Mouse (Mus musculus): ENCODE results near the gene Lrrc28.
A peak's percentile ranks its signal among the peaks of the same experiment; 100 is the strongest.

The Lrrc28 gene

DNA sequence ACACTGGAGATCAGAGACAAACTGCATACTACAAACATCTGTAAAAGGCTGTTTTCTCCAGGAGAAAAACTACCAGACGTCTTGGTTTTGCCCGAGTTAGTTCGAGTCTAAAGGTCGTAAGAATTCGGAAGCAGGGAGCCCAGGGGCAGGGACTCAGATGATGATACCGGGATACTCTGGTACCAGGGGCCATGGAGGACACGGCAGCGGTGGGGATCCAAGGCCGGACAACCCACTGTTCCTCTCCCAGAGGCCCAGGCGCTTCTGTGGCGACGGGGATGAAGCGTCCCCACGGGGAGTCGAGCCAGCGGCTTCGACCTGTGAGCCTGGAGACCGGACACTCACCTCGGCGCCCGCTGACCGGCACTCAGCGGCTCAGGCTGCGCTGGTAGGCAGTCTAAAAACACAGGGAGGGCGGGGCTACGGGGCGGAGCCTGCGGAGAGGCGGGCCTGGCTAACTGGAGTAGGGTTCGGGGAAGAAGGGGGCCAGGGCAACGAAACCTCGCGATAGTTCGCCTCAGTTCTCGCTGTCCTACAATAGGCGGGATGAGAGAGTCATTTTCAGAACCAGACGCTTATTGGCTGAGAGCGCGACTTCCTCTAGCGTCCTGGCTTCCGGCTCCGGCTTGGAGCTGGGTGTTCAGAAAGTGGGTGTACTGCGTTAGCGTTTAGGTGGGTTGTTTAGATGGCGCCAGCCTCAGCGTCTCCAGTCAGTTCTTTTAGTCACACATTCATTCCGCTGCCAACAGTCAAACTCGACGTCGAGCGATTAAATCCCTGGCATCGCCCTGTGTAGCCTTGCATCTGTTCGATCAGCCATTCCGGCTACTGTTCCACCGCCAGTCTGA lies at the start of gene Lrrc28:
Gene Lrrc28 (minus strand): TSS at position 436 of the 848 bp plus-strand sequence.
- peak; percentile 99 for DNase-seq

DNA sequence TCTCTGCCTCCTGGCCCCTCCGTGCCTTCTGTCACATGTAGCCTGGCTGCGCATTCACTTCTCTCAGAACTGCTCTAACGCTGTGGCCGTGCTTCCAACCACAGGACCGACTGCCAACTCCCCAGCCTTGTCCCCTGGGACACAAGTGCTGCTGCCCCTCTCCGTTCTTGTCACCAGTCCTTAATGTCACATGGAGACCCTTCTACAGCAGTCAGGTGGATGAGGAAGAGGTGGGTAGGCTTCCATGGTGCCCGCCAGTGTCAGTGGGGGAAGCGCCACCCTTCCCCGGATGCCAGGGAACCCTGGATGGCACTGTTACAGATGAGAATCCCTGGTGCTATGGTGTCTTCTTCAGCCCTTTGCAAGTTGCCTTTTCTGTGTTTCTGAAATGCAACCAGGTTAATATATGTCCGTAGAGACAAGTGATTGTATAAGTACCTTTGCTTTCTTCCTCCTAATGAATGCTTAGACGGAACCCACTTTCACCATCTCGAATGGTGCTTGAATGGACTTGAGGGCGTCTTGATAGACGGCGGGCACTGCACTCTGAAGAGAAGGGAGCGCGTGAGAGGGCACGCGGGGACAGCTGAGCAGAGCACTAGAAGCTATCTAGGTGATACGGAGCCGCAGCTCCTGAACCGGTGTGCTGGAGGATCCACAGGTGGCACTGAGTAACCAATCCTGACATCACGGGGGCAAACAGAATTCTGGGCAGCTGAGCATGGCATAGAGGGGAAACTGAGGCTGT lies 47.9 kb upstream of the Lrrc28 start:
- no peak for DNase-seq

DNA sequence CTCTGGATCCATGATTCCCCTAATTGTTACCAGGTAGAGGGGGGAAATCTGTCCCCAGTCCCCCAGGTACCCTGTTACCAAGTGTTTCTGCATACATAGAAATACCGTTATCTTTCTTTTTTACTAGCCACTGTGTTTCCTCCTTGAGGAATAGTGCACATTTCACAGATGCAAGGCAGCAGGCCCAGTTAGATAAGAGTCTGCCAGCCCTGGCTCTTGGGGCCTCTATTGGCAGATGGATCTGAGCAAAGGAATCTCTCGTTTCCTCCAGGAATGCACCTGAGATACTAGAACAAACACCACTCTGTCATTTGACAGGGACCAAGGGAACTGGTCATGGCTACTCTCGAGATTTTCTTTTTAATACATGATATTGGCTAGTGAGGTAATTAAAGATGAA lies 47.1 kb upstream of the Lrrc28 start:
- DNase-seq, result no peak

DNA sequence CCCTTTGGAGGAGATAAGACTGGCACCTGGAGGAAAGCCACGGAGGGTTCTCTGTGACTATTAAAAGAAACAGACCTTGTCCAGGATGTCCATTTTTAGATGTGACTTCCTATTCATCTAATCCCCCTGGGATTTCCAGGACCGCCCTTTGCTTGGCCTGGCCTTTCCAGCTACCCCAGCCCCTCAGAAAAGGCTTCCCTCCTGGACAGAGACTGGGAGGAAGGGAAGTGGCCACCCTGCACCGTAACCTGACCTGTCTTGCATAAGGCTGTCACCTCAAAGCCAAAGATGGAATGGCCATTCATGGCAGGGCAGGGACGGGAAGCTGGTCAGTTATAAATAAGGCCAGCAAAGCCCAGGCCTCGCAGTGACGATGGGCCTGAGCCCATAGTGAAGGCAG lies 46.0 kb upstream of the Lrrc28 start:
- peak; percentile 57 for DNase-seq

DNA sequence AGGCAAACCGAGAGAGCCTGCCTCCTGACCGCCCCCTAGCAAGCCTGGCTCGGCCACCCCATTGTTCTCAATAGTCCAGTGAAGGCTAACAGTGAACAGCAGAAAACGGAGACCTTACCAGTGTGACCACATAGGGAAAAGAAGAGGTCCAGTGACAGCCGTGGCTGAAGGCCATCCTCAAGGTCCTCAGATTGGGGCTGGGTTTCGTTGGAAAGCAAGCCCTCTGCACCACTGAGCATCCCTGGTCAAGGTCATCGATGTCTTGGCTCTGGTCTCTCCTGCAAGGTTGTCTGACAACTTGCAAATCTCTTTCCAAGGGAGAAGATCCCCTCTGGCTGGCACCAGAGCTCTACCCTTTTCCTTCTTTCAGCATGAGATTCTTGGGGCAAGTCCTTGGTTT lies 44.7 kb upstream of the Lrrc28 start:
- no peak for DNase-seq

DNA sequence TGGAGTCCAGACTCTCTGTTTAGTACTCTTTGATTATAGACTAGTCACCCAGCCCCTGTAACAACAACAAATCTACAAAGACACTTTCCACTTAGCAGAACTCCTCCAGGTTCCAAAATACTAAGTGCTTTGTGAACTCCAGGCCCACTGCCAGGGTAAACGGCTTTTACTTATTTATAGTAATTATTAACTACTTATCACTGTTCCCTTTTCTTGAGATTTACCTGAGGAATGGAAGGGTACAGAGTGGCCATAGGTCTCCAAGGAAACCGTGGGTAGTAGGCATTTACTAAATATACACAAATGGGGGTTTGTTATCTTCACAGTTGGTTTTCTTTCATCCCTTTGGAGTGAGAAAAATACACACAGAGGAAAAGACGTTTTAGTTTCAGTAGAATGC lies 43.2 kb upstream of the Lrrc28 start:
- peak; percentile 44 for DNase-seq

DNA sequence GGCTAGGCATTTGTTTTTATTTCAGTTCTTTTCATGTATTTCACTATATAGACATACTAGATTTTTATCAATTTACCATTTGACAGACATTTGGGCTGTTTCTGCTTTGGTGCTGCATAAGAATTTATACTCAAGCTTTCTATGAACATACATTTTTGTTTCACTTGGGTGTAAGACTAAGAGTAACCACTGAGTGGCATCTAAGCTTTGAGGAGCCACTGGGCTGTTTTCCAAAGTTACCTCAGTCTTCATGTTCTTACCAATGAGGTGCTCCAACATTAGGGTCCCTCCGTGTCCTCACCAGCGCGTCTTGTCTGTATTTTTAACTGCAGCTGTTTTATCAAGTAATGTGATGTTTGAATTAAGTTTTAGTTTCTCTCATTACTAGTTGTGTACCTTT lies 41.5 kb upstream of the Lrrc28 start:
- no peak for DNase-seq

DNA sequence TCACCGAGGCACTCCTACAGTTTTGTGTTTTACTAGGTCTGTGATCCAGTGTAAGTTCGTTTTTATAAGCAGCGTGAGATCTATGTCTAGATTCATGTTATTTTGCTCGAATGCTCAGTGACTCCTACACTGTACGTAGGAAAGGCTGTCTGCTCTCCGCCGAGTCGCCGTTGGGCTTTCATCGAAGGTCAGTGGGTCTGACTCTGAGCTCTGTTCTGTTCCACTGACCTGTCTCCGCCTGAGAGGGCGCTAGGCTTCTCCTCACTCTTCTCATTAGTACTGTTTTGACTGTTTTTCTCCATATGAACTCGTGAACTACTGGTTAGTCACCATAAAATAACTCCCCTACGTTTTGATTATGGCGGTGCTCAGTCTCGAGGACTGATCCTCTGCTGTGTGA lies 37.9 kb upstream of the Lrrc28 start:
- no peak for DNase-seq

DNA sequence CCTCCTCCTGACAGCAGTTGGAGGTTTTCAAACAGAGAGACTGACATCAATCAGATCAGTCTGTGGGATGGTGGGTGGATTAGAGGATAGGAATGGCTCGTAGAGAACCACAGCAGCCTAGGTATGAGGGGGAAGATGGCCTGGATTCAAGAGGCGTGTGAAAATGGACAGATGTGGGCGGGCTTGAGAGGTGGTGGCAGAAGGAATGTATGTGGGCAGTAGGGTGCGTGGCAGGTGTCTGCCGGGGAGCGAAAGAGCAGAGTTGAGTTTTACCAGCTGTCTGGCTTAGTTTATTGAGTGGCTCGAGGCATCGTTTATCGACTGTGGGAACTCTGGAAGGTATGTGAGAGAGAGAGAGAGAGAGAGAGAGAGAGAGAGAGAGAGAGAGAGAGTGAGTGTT lies 36.0 kb upstream of the Lrrc28 start:
- no peak for DNase-seq

DNA sequence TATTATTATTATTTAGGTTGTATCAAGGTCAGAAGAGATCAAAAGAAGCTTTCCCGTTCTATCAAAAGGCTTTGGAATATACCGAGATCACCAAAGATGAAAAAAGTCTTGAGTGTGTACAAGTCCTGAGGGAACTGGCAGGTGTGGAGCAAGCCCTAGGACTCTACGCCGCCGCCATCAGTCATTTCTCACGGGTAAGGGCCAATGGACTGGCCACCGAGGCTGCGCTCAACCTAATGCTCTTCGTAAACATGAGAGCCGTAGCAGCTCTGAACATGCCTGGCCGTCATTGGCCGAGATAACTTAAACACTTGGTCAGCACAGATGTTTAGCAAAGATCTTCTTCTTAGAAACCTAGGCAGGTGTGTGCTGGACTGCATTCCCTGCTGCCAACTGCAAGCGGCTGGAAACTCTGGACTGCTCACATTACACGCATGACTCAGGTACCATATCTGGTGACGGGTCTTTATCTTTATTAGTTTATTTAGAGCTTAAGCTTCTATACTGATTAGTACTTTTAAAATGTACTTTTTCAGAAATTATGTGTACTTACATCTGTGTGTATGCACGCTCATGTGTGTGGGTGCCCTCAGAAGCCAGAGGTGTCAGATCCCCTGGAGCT lies 33.9 kb upstream of the Lrrc28 start:
- no peak for DNase-seq

DNA sequence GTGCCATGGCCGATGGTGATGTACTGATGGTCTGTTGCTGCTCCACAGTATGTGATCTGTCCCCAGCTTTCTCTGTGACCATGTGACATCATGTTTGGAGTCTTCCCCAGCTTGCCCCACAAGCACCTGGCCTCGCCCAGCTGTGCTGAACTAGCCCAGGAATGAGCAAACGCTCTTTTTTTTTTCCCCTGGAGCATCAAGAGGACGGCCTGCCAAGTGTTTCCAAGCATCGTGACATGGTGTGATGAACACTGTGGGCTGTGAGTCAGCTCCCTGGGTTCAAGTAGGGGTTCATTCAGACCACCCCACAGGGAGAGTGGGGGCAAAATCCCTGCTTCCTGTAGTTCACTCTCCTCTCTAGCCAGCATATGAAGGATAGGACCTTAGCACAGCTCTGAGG lies 28.6 kb upstream of the Lrrc28 start:
- no peak for DNase-seq

DNA sequence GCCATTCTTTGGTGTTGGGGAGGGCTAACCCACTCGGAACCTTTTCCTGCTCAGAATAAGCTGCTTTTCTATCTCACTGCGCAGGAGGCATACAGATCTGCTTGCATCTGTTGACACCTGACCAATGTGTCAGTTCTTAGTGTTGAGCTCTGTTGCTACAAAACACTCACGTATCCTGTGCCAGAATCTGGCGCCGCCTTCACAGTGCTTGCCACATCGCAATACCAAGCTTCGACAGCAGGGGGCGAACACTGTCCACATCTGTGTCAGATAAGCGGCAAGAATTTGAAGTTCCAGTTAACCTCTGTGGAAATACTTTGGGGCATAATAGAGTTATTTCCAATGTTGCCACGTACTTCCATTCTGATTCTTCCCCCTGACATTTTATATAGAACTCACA lies 27.6 kb upstream of the Lrrc28 start:
- DNase-seq, result peak; percentile 85

DNA sequence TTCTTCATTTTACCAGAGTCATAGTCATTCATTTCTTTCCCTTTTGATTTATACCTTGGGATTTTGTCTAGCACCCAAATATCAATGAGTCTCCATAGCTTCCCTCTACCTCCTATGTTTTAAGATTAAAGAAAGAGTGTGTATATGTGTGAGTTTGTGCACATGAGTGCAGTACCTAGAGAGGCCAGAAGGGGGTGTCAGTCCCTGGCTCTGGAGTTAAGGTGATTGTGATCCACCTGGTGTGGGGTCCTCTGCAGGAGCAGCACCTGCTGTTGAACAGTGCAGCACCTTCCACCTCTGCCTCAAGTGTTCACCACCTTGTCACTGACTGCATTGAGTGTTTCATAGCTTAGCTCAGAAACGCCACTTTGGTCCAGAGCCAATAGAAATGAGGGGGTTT lies 25.9 kb upstream of the Lrrc28 start:
- DNase-seq, result no peak

DNA sequence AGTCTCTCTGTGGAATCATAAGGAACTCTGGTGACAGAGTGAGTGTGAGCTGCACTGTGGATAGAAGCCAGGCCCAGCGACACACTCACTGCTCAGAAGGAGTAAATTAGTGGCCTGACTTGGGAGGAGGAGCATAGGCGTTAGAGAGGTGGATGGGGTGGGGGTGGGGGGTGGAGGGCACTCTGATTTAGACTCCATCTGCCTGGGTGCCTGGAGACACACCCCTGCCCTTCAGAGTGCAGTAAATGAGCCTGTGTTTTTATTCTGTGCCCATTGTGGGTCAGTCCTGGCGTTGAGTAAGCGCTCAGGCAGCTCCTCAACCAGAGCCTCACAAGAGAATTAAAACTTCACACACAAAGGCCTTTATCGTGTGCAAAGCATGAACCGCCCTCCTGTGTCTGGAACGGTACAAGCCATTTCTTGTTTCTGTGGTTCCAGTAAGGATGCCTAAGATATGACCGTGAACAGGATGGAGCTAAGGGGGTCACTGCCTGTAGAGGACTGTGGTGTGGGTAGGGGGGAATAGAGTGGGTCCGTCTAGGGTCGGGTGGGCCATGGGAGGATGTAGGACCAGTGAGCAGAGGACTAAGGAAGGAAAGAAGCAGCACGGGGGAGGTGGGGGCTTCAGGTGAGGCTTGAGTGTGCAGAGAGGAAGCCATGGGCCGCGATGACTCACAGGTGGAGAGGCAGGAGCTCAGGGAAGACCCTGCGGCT lies 19.1 kb upstream of the Lrrc28 start:
- DNase-seq, result no peak

DNA sequence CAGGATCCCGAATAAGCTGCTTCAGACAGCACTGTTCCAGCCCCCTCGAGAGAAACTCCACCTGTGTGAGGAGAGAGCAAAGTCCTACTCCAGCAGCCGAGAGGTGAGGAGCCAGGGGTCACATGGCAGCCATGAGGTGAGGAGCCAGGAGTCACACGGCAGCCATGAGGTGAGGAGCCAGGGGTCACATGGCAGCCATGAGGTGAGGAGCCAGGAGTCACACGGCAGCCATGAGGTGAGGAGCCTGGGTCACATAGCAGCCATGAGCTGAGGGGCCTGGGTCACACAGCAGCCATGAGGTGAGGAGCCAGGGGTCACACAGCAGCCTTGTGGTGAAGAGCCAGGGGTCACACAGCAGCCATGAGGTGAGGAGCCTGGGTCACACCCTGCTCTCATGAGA lies 17.4 kb upstream of the Lrrc28 start:
- peak; percentile 73 for DNase-seq

DNA sequence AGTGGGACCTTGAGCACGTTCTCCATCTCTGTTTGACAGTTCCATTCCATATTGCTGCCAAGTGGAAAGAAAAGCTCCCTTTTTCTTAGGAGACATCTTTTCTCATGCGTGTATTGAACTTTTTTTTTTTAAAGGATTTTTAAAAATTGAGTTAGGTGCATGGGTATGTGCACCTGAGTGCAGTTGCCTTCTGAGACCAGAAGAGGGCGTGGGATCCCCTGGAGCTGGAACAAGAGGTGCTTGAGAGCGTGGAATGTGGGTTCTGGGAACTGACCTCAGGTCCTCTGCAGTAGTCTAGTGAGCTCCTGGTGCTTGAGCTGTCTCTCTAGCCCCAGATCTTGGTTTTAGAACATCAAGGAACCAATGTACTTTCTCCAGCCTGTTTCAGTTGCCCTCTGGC lies 13.0 kb upstream of the Lrrc28 start:
- DNase-seq, result no peak

DNA sequence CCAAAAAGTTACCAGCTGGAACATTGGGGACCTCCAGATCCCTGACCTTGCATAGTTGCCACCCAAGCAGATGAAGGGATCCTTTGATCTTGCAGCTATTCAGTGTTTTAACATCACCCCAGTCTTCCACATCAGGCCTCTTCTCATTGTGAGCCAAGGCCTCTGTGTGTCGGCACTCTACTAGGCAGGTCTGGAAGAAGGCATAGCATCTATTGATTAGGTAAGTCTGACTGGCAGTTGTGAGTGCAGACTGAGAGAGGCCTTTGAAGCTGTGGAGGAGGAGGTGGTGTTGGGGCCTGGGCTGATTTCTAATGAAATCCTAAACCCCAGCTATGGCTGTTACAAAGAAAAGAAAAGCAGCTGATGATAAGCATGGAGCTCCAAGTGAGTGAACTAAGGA lies 10.1 kb upstream of the Lrrc28 start:
- no peak for DNase-seq

DNA sequence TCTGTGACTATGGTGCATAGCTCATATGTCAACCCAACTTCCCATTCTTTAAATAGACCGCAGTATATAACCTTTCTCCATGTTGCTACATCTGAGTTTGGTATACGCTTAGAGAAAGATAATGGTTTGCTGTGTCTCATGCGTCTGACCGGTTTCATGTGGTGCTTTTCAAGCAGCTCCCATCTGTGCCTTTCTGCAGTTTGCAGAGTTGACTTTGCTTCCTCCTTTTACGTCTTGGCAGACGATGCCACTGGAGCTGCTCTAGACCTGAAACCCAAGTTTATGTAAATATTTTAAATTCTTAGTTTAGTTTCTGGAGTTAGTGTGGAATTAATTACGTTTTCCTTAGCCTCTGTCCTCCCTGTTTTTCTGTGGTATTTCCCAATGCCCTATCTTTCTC lies 9.6 kb upstream of the Lrrc28 start:
- no peak for DNase-seq

DNA sequence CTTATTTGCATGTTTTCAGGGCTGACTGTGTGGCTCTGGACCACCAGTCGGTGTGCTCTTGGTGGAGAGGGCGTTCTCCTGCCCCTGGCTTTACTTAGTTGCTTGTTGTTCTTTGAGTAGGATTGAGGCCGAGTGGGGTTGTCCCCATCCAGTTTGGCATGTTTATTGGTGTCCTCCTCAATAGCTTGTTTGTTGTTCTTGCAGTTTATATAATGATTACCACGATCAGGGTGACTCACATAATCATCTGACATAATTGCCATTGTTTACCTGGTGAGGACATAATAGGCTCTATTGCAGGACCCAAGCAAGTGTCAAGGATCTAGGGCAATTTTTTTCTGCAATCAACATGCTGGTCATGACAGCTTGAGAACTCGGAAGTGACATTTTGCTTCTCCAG lies 7.1 kb upstream of the Lrrc28 start:
- DNase-seq, result no peak

DNA sequence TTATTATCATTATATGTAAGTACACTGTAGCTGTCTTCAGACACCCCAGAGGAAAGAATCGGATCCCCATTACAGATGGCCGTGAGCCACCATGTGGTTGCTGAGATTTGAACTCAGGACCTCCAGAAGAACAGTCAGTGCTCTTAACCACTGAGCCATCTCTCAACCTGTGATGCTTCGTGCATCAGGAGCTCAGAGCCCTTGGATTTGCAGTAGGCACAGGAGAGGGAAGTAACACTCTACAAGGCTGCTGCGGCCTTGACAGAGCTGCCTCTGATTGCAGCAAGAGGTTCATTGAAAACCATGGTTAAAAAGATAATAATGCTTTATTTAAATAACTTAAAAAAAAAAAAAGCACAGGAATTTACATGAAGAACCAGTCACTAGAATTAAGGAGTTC lies 3.3 kb upstream of the Lrrc28 start:
- DNase-seq, result no peak

DNA sequence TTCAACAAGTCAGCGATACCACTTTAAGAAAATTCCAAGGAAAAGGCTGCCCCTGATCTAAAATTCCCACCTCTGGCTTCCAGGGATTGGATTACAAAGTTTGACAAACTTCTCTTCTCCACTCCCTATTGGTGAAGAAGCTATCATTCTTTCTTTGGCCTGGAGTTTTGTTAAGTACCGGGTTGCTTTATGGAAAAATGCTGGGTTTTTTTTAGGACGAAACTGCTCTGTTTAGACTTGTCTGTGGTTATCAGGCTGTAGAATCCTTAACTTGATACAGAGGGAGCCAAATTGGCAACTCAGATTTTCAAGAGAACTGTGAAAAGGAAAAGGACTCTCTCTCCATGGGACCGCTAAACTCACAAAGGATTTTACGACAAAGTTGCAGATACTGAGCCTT lies 2.2 kb upstream of the Lrrc28 start, which contains the start of gene Ttc23:
Gene Ttc23 (plus strand): TSS at position 134 of the 400 bp plus-strand sequence.
- no peak for DNase-seq

DNA sequence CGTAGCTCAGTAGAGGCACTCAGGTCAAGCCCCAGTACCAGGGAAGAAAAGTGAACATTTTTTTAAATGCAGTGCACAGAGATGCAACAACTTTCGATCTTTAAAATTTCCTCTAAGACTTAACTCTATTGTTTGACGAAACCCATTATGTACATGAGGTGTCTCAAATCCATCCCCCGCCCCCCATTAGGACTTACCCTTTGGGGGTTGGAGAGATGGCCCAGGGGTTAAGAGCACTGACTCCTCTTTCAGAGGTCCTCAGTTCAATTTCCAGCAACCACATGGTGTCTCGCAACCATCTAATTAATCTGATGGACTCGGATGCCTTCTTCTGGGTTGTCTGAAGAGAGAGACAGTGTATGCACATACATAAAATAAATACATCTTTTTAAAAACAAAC lies 1.1 kb upstream of the Lrrc28 start:
- no peak for DNase-seq

DNA sequence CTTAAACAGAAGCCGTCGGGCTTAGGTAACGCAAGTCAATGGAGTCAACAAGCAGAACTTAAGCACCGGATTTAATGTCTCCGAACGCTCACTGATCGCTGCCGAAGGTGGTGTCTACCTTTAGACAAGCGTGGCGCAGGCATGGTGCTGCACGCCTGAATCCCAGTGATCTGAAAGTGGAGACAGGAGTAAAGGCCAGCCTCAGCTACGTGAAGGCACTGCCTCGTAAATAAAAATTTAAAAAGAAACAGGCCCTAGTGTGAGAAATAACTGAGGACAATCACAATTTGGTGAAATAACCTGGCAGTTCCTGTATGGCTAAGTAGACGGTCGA lies 580 bp upstream of the Lrrc28 start:
- DNase-seq, result no peak

All from kidney, adult 11 months (tissue).